Mouse (Mus musculus): ENCODE measurements at regions not wholly inside any gene's neighbourhood (a gene's known extent, or its start where the extent isn't known, plus 50 kb on each side); places are given as distances from the start of the nearest gene placed in this dataset.

GRCm38 (mm10) chr9:31978071-31978470, 64.8 kb upstream of the Barx2 start:
- TF ChIP-seq CTCF (IDR thresholded peaks at IDR 0.05; ENCODE audit: borderline replicate concordance, insufficient read depth, low read depth, low read length) (no peak), POLR2A (IDR thresholded peaks at IDR 0.05; ENCODE audit: borderline replicate concordance, insufficient read depth, low read length) (no peak)

All from cerebellum, adult 2 months (tissue).